Mouse (Mus musculus) liver, embryonic 13.5 days (tissue): ENCODE results near the gene App. TPM values are rescaled to one million over a fixed set of nuclear protein-coding genes. Genes with fewer than 3 reads are reported as not detected.

Experiments
- ATAC-seq: fragments of 200-750 bp; cut with Nextera tagmentation; 2 replicates; pipeline ENCODE4 v1.8.0; 2017; ENCODE audit warnings: low read depth, mild to moderate bottlenecking, moderate number of reproducible peaks, moderate library complexity
- DNase-seq: peaks from one replicate; pipeline ENCODE4 v3.0.0; 2022
- H3K27ac ChIP-seq: fragments of 300-500 bp; sonication (generic); 2 replicates; pipeline ENCODE4 v1.5.1; 2015; ENCODE audit warnings: moderate library complexity, mild to moderate bottlenecking, inconsistent platforms
- H3K27me3 ChIP-seq: fragments of 300-500 bp; sonication (generic); 2 replicates; pipeline ENCODE4 v1.6.1; 2015; ENCODE audit warnings: mild to moderate bottlenecking, inconsistent platforms
- H3K36me3 ChIP-seq: fragments of 300-500 bp; sonication (generic); 2 replicates; pipeline ENCODE4 v1.6.1; 2015; ENCODE audit warnings: mild to moderate bottlenecking, inconsistent platforms
- H3K4me1 ChIP-seq: fragments of 300-500 bp; sonication (generic); replicated peaks from 2 replicates; pipeline ENCODE4 v1.6.1; 2015; ENCODE audit warnings: inconsistent platforms
- H3K4me2 ChIP-seq: fragments of 300-500 bp; sonication (generic); 2 replicates; pipeline ENCODE4 v1.6.1; 2015; ENCODE audit warnings: inconsistent platforms, mild to moderate bottlenecking, moderate library complexity
- H3K4me3 ChIP-seq: fragments of 300-500 bp; sonication (generic); replicated peaks from 2 replicates; pipeline ENCODE4 v1.5.1; 2015; ENCODE audit warnings: mild to moderate bottlenecking, inconsistent platforms
- H3K9ac ChIP-seq: fragments of 300-500 bp; sonication (generic); 2 replicates; pipeline ENCODE4 v1.6.1; 2015; ENCODE audit warnings: mild to moderate bottlenecking, inconsistent platforms
- H3K9me3 ChIP-seq: fragments of 300-500 bp; sonication (generic); replicated peaks from 2 replicates; pipeline ENCODE4 v1.6.1; 2016; ENCODE audit warnings: inconsistent platforms
- WGBS: fragments of 180-500 bp; shearing (Covaris S2); methylation state at CpG from one replicate; pipeline ENCODE4 v1.1.7; 2015; ENCODE audit not compliant: insufficient replicate concordance; 5-methylcytosine and 5-hydroxymethylcytosine counted together
- polyA plus RNA-seq: library from polyadenylated mRNA; unstranded; fragments of >200 nt; fragmentation: Nextera tagmentation; extraction: Ambion mirVana; gene quantifications from 2 replicates; pipeline ENCODE4 v1.2.1, GENCODE M21; 2015

App gene
- polyA plus RNA-seq, 1 experiment from 2014 or later = 17.2 TPM

GRCm38 (mm10) chr16:84989476-84989875 lies 184.1 kb downstream of the App start:
- no peak overlapping the region for H3K9ac ChIP-seq
- WGBS = 77% methylated on average over 10 of the region's 10 CpGs
- H3K27ac ChIP-seq = no peak overlapping the region
- no peaks in the 10 kb centered on the region for H3K36me3 ChIP-seq
- no peaks in the 10 kb centered on the region for H3K27me3 ChIP-seq
- DNase-seq (no peak), ATAC-seq (no peak)
- no peaks in the 10 kb centered on the region for H3K9me3 ChIP-seq
- no peak overlapping the region for H3K4me2 ChIP-seq
- no peak overlapping the region for H3K4me3 ChIP-seq
- H3K4me1 ChIP-seq = no peaks in the 10 kb centered on the region

GRCm38 (mm10) chr16:84987724-84988287 lies 185.8 kb downstream of the App start:
- Histone ChIP-seq H3K4me1 (no peaks in the 10 kb centered on the region), H3K27ac (no peak overlapping the region), H3K4me3 (no peak overlapping the region), H3K9me3 (no peaks in the 10 kb centered on the region), H3K9ac (no peak overlapping the region), H3K4me2 (no peak overlapping the region), H3K27me3 (no peaks in the 10 kb centered on the region), H3K36me3 (no peaks in the 10 kb centered on the region)
- DNase-seq (no peak), ATAC-seq (no peak)
- 74% methylated on average over 8 of the region's 8 CpGs for WGBS

- Histone ChIP-seq H3K4me2 (no peak overlapping the region), H3K4me3 (no peak overlapping the region), H3K9me3 (no peaks in the 10 kb centered on the region), H3K27me3 (no peaks in the 10 kb centered on the region), H3K9ac (no peak overlapping the region), H3K27ac (no peak overlapping the region), H3K4me1 (no peaks in the 10 kb centered on the region), H3K36me3 (no peaks in the 10 kb centered on the region)
- DNase-seq = no peak
- 74% methylated on average over 11 of the region's 11 CpGs for WGBS
- ATAC-seq = no peak
Observed at GRCm38 (mm10) chr16:84986016-84986631, 187.4 kb downstream of the App start.

- no peak for DNase-seq
- H3K9ac ChIP-seq = no peak overlapping the region
- no peak overlapping the region for H3K4me3 ChIP-seq
- ATAC-seq = no peak
- no peaks in the 10 kb centered on the region for H3K36me3 ChIP-seq
- no peak overlapping the region for H3K4me2 ChIP-seq
- no peaks in the 10 kb centered on the region for H3K9me3 ChIP-seq
- H3K27ac ChIP-seq = no peak overlapping the region
- WGBS = 71% methylated on average over 3 of the region's 3 CpGs
- H3K4me1 ChIP-seq = no peaks in the 10 kb centered on the region
- H3K27me3 ChIP-seq = no peaks in the 10 kb centered on the region
Observed at GRCm38 (mm10) chr16:84985340-84985739, 188.2 kb downstream of the App start.

- Histone ChIP-seq H3K36me3 (no peaks in the 10 kb centered on the region), H3K27ac (no peak overlapping the region), H3K4me1 (no peaks in the 10 kb centered on the region), H3K27me3 (no peaks in the 10 kb centered on the region), H3K4me3 (no peak overlapping the region), H3K9me3 (no peaks in the 10 kb centered on the region), H3K4me2 (no peak overlapping the region), H3K9ac (no peak overlapping the region)
- DNase-seq = no peak
- WGBS = 57% methylated on average over 3 of the region's 3 CpGs
- ATAC-seq = no peak
Observed at GRCm38 (mm10) chr16:84983428-84983827, 190.1 kb downstream of the App start.

GRCm38 (mm10) chr16:84982589-84982988 lies 191.0 kb downstream of the App start:
- Histone ChIP-seq H3K4me1 (no peaks in the 10 kb centered on the region), H3K9ac (no peak overlapping the region), H3K36me3 (no peaks in the 10 kb centered on the region), H3K27ac (no peak overlapping the region), H3K9me3 (no peaks in the 10 kb centered on the region), H3K27me3 (no peaks in the 10 kb centered on the region), H3K4me2 (no peak overlapping the region), H3K4me3 (no peak overlapping the region)
- 54% methylated on average over 3 of the region's 3 CpGs for WGBS
- DNase-seq (no peak), ATAC-seq (no peak)

GRCm38 (mm10) chr16:84978589-84978988 lies 195.0 kb downstream of the App start:
- Histone ChIP-seq H3K9ac (no peak overlapping the region), H3K4me3 (no peak overlapping the region), H3K27me3 (no peaks in the 10 kb centered on the region), H3K27ac (no peak overlapping the region), H3K4me2 (no peak overlapping the region), H3K4me1 (no peaks in the 10 kb centered on the region), H3K9me3 (no peaks in the 10 kb centered on the region), H3K36me3 (no peaks in the 10 kb centered on the region)
- ATAC-seq (no peak), DNase-seq (no peak)
- WGBS = 66% methylated on average over 5 of the region's 5 CpGs

GRCm38 (mm10) chr16:84974176-84974518 lies 199.4 kb downstream of the App start:
- DNase-seq (no peak), ATAC-seq (no peak)
- no peaks in the 10 kb centered on the region for H3K27me3 ChIP-seq
- H3K9ac ChIP-seq = no peak overlapping the region
- no peak overlapping the region for H3K4me3 ChIP-seq
- WGBS = 65% methylated on average over 6 of the region's 6 CpGs
- no peaks in the 10 kb centered on the region for H3K36me3 ChIP-seq
- H3K9me3 ChIP-seq = no peaks in the 10 kb centered on the region
- no peak overlapping the region for H3K27ac ChIP-seq
- H3K4me1 ChIP-seq = no peaks in the 10 kb centered on the region
- H3K4me2 ChIP-seq = no peak overlapping the region

- no peak overlapping the region for H3K27ac ChIP-seq
- no peaks in the 10 kb centered on the region for H3K4me1 ChIP-seq
- DNase-seq (no peak), ATAC-seq (no peak)
- no peaks in the 10 kb centered on the region for H3K9me3 ChIP-seq
- no peak overlapping the region for H3K4me3 ChIP-seq
- H3K36me3 ChIP-seq = no peaks in the 10 kb centered on the region
- no peak overlapping the region for H3K4me2 ChIP-seq
- 78% methylated on average over 15 of the region's 15 CpGs for whole genome bisulfite sequencing
- H3K9ac ChIP-seq = no peak overlapping the region
- H3K27me3 ChIP-seq = no peaks in the 10 kb centered on the region
Observed at GRCm38 (mm10) chr16:84973446-84974175, 200.0 kb downstream of the App start.

- H3K4me2 ChIP-seq = no peak overlapping the region
- no peaks in the 10 kb centered on the region for H3K4me1 ChIP-seq
- no peaks in the 10 kb centered on the region for H3K9me3 ChIP-seq
- ATAC-seq = no peak
- no peaks in the 10 kb centered on the region for H3K36me3 ChIP-seq
- H3K27me3 ChIP-seq = no peaks in the 10 kb centered on the region
- no peak overlapping the region for H3K9ac ChIP-seq
- no peak for DNase-seq
- WGBS = 59% methylated on average over 16 of the region's 16 CpGs
- no peak overlapping the region for H3K27ac ChIP-seq
- no peak overlapping the region for H3K4me3 ChIP-seq
Observed at GRCm38 (mm10) chr16:84971535-84972330, 201.8 kb downstream of the App start.

- Histone ChIP-seq H3K4me1 (no peaks in the 10 kb centered on the region), H3K36me3 (no peaks in the 10 kb centered on the region), H3K27ac (no peak overlapping the region), H3K4me2 (no peak overlapping the region), H3K4me3 (no peak overlapping the region), H3K9ac (no peak overlapping the region), H3K27me3 (no peaks in the 10 kb centered on the region), H3K9me3 (no peaks in the 10 kb centered on the region)
- ATAC-seq (no peak), DNase-seq (no peak)
- 78% methylated on average over 7 of the region's 7 CpGs for WGBS
Observed at GRCm38 (mm10) chr16:84969026-84969425, 204.5 kb downstream of the App start.
